Mouse (Mus musculus): Measurements from ENCODE around the gene Pla1a. TPM values are rescaled to one million over a fixed set of nuclear protein-coding genes. Genes with fewer than 3 reads are reported as not detected.

The Pla1a gene
- polyA plus RNA-seq, 1 experiment = 1.6 TPM

- no peak for DNase-seq
- TF ChIP-seq CTCF (IDR thresholded peaks at IDR 0.05; ENCODE audit: borderline replicate concordance, insufficient read depth, low read depth, low read length) (no peak), POLR2A (IDR thresholded peaks at IDR 0.05; ENCODE audit: borderline replicate concordance, insufficient read depth, low read length) (no peak)
- Histone ChIP-seq H3K27ac (ENCODE audit: insufficient read depth, low read length) (no peak overlapping the region), H3K27me3 (ENCODE audit: control insufficient read depth, insufficient read depth, low read length) (no peaks in the 10 kb centered on the region), H3K4me3 (replicated peaks; ENCODE audit: insufficient read depth, low read depth, low read length) (no peak overlapping the region), H3K4me1 (ENCODE audit: control insufficient read depth, insufficient read depth, low read length) (no peaks in the 10 kb centered on the region)
- WGBS = 67% methylated on average over 3 of the region's 3 CpGs
Measured at GRCm38 (mm10) chr16:38359857-38360256, 73.1 kb downstream of the Pla1a start.

GRCm38 (mm10) chr16:38359241-38359640 lies 73.7 kb downstream of the Pla1a start:
- no peak overlapping the region for H3K4me3 ChIP-seq (replicated peaks; ENCODE audit: insufficient read depth, low read depth, low read length)
- no peaks in the 10 kb centered on the region for H3K4me1 ChIP-seq (ENCODE audit: control insufficient read depth, insufficient read depth, low read length)
- 92% methylated on average over 2 of the region's 2 CpGs for WGBS
- H3K27me3 ChIP-seq (ENCODE audit: control insufficient read depth, insufficient read depth, low read length) = no peaks in the 10 kb centered on the region
- H3K27ac ChIP-seq (ENCODE audit: insufficient read depth, low read length) = no peak overlapping the region
- no peak for DNase-seq
- TF ChIP-seq POLR2A (IDR thresholded peaks at IDR 0.05; ENCODE audit: borderline replicate concordance, insufficient read depth, low read length) (no peak), CTCF (IDR thresholded peaks at IDR 0.05; ENCODE audit: borderline replicate concordance, insufficient read depth, low read depth, low read length) (no peak)

GRCm38 (mm10) chr16:38358256-38358812 lies 74.6 kb downstream of the Pla1a start:
- no peaks in the 10 kb centered on the region for H3K4me1 ChIP-seq (ENCODE audit: control insufficient read depth, insufficient read depth, low read length)
- no peaks in the 10 kb centered on the region for H3K27me3 ChIP-seq (ENCODE audit: control insufficient read depth, insufficient read depth, low read length)
- no peak overlapping the region for H3K4me3 ChIP-seq (replicated peaks; ENCODE audit: insufficient read depth, low read depth, low read length)
- no peak for TF ChIP-seq POLR2A (IDR thresholded peaks at IDR 0.05; ENCODE audit: borderline replicate concordance, insufficient read depth, low read length)
- no peak for TF ChIP-seq CTCF (IDR thresholded peaks at IDR 0.05; ENCODE audit: borderline replicate concordance, insufficient read depth, low read depth, low read length)
- DNase-seq = no peak
- H3K27ac ChIP-seq (ENCODE audit: insufficient read depth, low read length) = no peak overlapping the region
- WGBS = 87% methylated on average over 6 of the region's 6 CpGs

- Histone ChIP-seq H3K4me3 (replicated peaks; ENCODE audit: insufficient read depth, low read depth, low read length) (no peak overlapping the region), H3K27ac (ENCODE audit: insufficient read depth, low read length) (no peak overlapping the region), H3K4me1 (ENCODE audit: control insufficient read depth, insufficient read depth, low read length) (no peaks in the 10 kb centered on the region), H3K27me3 (ENCODE audit: control insufficient read depth, insufficient read depth, low read length) (no peaks in the 10 kb centered on the region)
- WGBS = 94% methylated on average over 5 of the region's 5 CpGs
- TF ChIP-seq POLR2A (IDR thresholded peaks at IDR 0.05; ENCODE audit: borderline replicate concordance, insufficient read depth, low read length) (no peak), CTCF (IDR thresholded peaks at IDR 0.05; ENCODE audit: borderline replicate concordance, insufficient read depth, low read depth, low read length) (no peak)
- no peak for DNase-seq
Measured at GRCm38 (mm10) chr16:38354185-38354913, 78.6 kb downstream of the Pla1a start.

- Histone ChIP-seq H3K27me3 (ENCODE audit: control insufficient read depth, insufficient read depth, low read length) (no peaks in the 10 kb centered on the region), H3K4me3 (replicated peaks; ENCODE audit: insufficient read depth, low read depth, low read length) (no peak overlapping the region), H3K27ac (ENCODE audit: insufficient read depth, low read length) (no peak overlapping the region), H3K4me1 (ENCODE audit: control insufficient read depth, insufficient read depth, low read length) (no peaks in the 10 kb centered on the region)
- TF ChIP-seq POLR2A (IDR thresholded peaks at IDR 0.05; ENCODE audit: borderline replicate concordance, insufficient read depth, low read length) = no peak
- no peak for TF ChIP-seq CTCF (IDR thresholded peaks at IDR 0.05; ENCODE audit: borderline replicate concordance, insufficient read depth, low read depth, low read length)
- DNase-seq = no peak
- 97% methylated on average over 2 of the region's 2 CpGs for WGBS
Measured at GRCm38 (mm10) chr16:38353642-38354041, 79.3 kb downstream of the Pla1a start.

GRCm38 (mm10) chr16:38352851-38353250 lies 80.1 kb downstream of the Pla1a start:
- H3K27ac ChIP-seq (ENCODE audit: insufficient read depth, low read length) = no peak overlapping the region
- no peak for DNase-seq
- TF ChIP-seq POLR2A (IDR thresholded peaks at IDR 0.05; ENCODE audit: borderline replicate concordance, insufficient read depth, low read length) = no peak
- no peak for TF ChIP-seq CTCF (IDR thresholded peaks at IDR 0.05; ENCODE audit: borderline replicate concordance, insufficient read depth, low read depth, low read length)
- H3K4me3 ChIP-seq (replicated peaks; ENCODE audit: insufficient read depth, low read depth, low read length) = no peak overlapping the region
- H3K4me1 ChIP-seq (ENCODE audit: control insufficient read depth, insufficient read depth, low read length) = no peaks in the 10 kb centered on the region
- no peaks in the 10 kb centered on the region for H3K27me3 ChIP-seq (ENCODE audit: control insufficient read depth, insufficient read depth, low read length)

- 25% methylated on average over 7 of the region's 7 CpGs for WGBS
- TF ChIP-seq POLR2A (IDR thresholded peaks at IDR 0.05; ENCODE audit: borderline replicate concordance, insufficient read depth, low read length) (no peak), CTCF (IDR thresholded peaks at IDR 0.05; ENCODE audit: borderline replicate concordance, insufficient read depth, low read depth, low read length) (no peak)
- no peaks in the 10 kb centered on the region for H3K27me3 ChIP-seq (ENCODE audit: control insufficient read depth, insufficient read depth, low read length)
Measured at GRCm38 (mm10) chr16:38352031-38352430, 80.9 kb downstream of the Pla1a start.

GRCm38 (mm10) chr16:38350939-38351338 lies 82.0 kb downstream of the Pla1a start:
- WGBS = 71% methylated on average over 6 of the region's 6 CpGs
- H3K27me3 ChIP-seq (ENCODE audit: control insufficient read depth, insufficient read depth, low read length) = no peaks in the 10 kb centered on the region
- H3K4me1 ChIP-seq (ENCODE audit: control insufficient read depth, insufficient read depth, low read length) = no peaks in the 10 kb centered on the region
- H3K4me3 ChIP-seq (replicated peaks; ENCODE audit: insufficient read depth, low read depth, low read length) = no peak overlapping the region
- DNase-seq = no peak
- no peak overlapping the region for H3K27ac ChIP-seq (ENCODE audit: insufficient read depth, low read length)
- TF ChIP-seq POLR2A (IDR thresholded peaks at IDR 0.05; ENCODE audit: borderline replicate concordance, insufficient read depth, low read length) (no peak), CTCF (IDR thresholded peaks at IDR 0.05; ENCODE audit: borderline replicate concordance, insufficient read depth, low read depth, low read length) (no peak)

More at GRCm38 (mm10) chr16:38352031-38352430, 80.9 kb downstream of the Pla1a start:
- Histone ChIP-seq H3K4me1 (ENCODE audit: control insufficient read depth, insufficient read depth, low read length) (no peaks in the 10 kb centered on the region), H3K4me3 (replicated peaks; ENCODE audit: insufficient read depth, low read depth, low read length) (no peak overlapping the region), H3K27ac (ENCODE audit: insufficient read depth, low read length) (no peak overlapping the region)
- peak in 1 of 2 experiments; percentile 39 for DNase-seq

Data from cerebellum, adult 2 months (tissue).